Mouse (Mus musculus): ENCODE data around the gene Txndc9. TPM values are rescaled to one million over a fixed set of nuclear protein-coding genes. Genes with fewer than 3 reads are reported as not detected.
"Not testable (repeated sequence)": the region's sequence is repeated elsewhere in the genome, so short reads cannot be mapped to it uniquely, and the experiment has no call there.

The Txndc9 gene
- total RNA-seq, 1 experiment from 2014 or later, result 76.9 TPM

- no peak for ATAC-seq (replicated peaks; ENCODE audit: insufficient number of reproducible peaks, low FRiP score, low TSS enrichment, poor library complexity, severe bottlenecking)
Observed at GRCm38 (mm10) chr1:37985764-37986323, 11.8 kb downstream of the Txndc9 start.

GRCm38 (mm10) chr1:37984326-37984725, 13.4 kb downstream of the Txndc9 start:
- no peak for ATAC-seq (replicated peaks; ENCODE audit: insufficient number of reproducible peaks, low FRiP score, low TSS enrichment, poor library complexity, severe bottlenecking)

- ATAC-seq (replicated peaks; ENCODE audit: insufficient number of reproducible peaks, low FRiP score, low TSS enrichment, poor library complexity, severe bottlenecking), result no peak
Observed at GRCm38 (mm10) chr1:37977303-37977702, 20.4 kb downstream of the Txndc9 start.

- not testable (repeated sequence) for ATAC-seq (replicated peaks; ENCODE audit: insufficient number of reproducible peaks, low FRiP score, low TSS enrichment, poor library complexity, severe bottlenecking)
Observed at GRCm38 (mm10) chr1:37976666-37977065, 21.0 kb downstream of the Txndc9 start.

- ATAC-seq (replicated peaks; ENCODE audit: insufficient number of reproducible peaks, low FRiP score, low TSS enrichment, poor library complexity, severe bottlenecking), result no peak
Observed at GRCm38 (mm10) chr1:37971520-37971919, 26.2 kb downstream of the Txndc9 start.

GRCm38 (mm10) chr1:37968746-37969145, 28.9 kb downstream of the Txndc9 start:
- no peak for ATAC-seq (replicated peaks; ENCODE audit: insufficient number of reproducible peaks, low FRiP score, low TSS enrichment, poor library complexity, severe bottlenecking)

GRCm38 (mm10) chr1:37965571-37965970, 32.1 kb downstream of the Txndc9 start:
- no peak for ATAC-seq (replicated peaks; ENCODE audit: insufficient number of reproducible peaks, low FRiP score, low TSS enrichment, poor library complexity, severe bottlenecking)

- no peak for ATAC-seq (replicated peaks; ENCODE audit: insufficient number of reproducible peaks, low FRiP score, low TSS enrichment, poor library complexity, severe bottlenecking)
Observed at GRCm38 (mm10) chr1:37959486-37959885, 38.2 kb downstream of the Txndc9 start.

- ATAC-seq (replicated peaks; ENCODE audit: insufficient number of reproducible peaks, low FRiP score, low TSS enrichment, poor library complexity, severe bottlenecking), result no peak
Observed at GRCm38 (mm10) chr1:37958516-37958915, 39.2 kb downstream of the Txndc9 start.

- no peak for ATAC-seq (replicated peaks; ENCODE audit: insufficient number of reproducible peaks, low FRiP score, low TSS enrichment, poor library complexity, severe bottlenecking)
Observed at GRCm38 (mm10) chr1:37957659-37958058, 40.0 kb downstream of the Txndc9 start, which contains the start of gene Lyg1. Gene Lyg1 (minus strand): TSS chr1:37957759.

- ATAC-seq (replicated peaks; ENCODE audit: insufficient number of reproducible peaks, low FRiP score, low TSS enrichment, poor library complexity, severe bottlenecking), result no peak
Observed at GRCm38 (mm10) chr1:37956690-37957431, 40.8 kb downstream of the Txndc9 start.

- ATAC-seq (replicated peaks; ENCODE audit: insufficient number of reproducible peaks, low FRiP score, low TSS enrichment, poor library complexity, severe bottlenecking), result no peak
Observed at GRCm38 (mm10) chr1:37955251-37955650, 42.4 kb downstream of the Txndc9 start.

GRCm38 (mm10) chr1:37954786-37955185, 42.9 kb downstream of the Txndc9 start:
- ATAC-seq (replicated peaks; ENCODE audit: insufficient number of reproducible peaks, low FRiP score, low TSS enrichment, poor library complexity, severe bottlenecking), result no peak

GRCm38 (mm10) chr1:37948906-37949305, 48.8 kb downstream of the Txndc9 start:
- no peak for ATAC-seq (replicated peaks; ENCODE audit: insufficient number of reproducible peaks, low FRiP score, low TSS enrichment, poor library complexity, severe bottlenecking)

Other genes with a start within 250 kb of the Txndc9 start
- 18.6 to 28.8 TPM (median 22.8 TPM) in 3 replicates for gene Tsga10, start 131.5 kb downstream of the Txndc9 start, total RNA-seq (2017)
- 0.49 to 2.2 TPM in 2 of 3 replicates, not detected in the other for gene Lipt1, start 126.2 kb downstream of the Txndc9 start, total RNA-seq (2017)
- 17.9 to 45.5 TPM (median 27.1 TPM) in 3 replicates for gene Mitd1, start 107.5 kb downstream of the Txndc9 start, total RNA-seq (2017)
- 84.5 to 131 TPM (median 95.7 TPM) in 3 replicates for gene Mrpl30, start 107.4 kb downstream of the Txndc9 start, total RNA-seq (2017)
- not detected in 3 replicates for gene Lyg2, start 81.4 kb downstream of the Txndc9 start, total RNA-seq (2017)
- gene Lyg1, start 40.1 kb downstream of the Txndc9 start, total RNA-seq (2017), result not detected in 3 replicates
- 18.3 to 36.7 TPM (median 24.2 TPM) in 3 replicates for gene Eif5b, start 117 bp upstream of the Txndc9 start, total RNA-seq (2017)
- gene Rev1, start 131.9 kb upstream of the Txndc9 start, total RNA-seq (2017), result 15.8 to 26.1 TPM (median 17.2 TPM) in 3 replicates